Mouse (Mus musculus) stomach, postnatal 0 days (tissue): ENCODE results near the gene Ube4b. TPM values are rescaled to one million over a fixed set of nuclear protein-coding genes. Genes with fewer than 3 reads are reported as not detected.

Experiments used
- ATAC-seq: fragments of 200-750 bp; cut with Nextera tagmentation; 2 replicates; pipeline ENCODE4 v1.8.0; 2017; ENCODE audit not compliant: low FRiP score, low TSS enrichment
- DNase-seq: peaks from one replicate; pipeline ENCODE4 v3.0.0-alpha.2; 2016; ENCODE audit warnings: low spot score
- H3K27ac ChIP-seq: fragments of 300-500 bp; sonication (generic); replicated peaks from 2 replicates; pipeline ENCODE4 v1.5.1; 2014; ENCODE audit warnings: mild to moderate bottlenecking, control low read depth
- H3K27me3 ChIP-seq: fragments of 300-500 bp; sonication (generic); 2 replicates; pipeline ENCODE4 v1.6.1; 2014; ENCODE audit warnings: low read length; ENCODE audit not compliant: control insufficient read depth, insufficient read depth
- H3K36me3 ChIP-seq: fragments of 300-500 bp; sonication (generic); 2 replicates; pipeline ENCODE4 v1.6.1; 2014; ENCODE audit warnings: low read length, mixed read lengths; ENCODE audit not compliant: control insufficient read depth, insufficient read depth
- H3K4me1 ChIP-seq: fragments of 300-500 bp; sonication (generic); replicated peaks from 2 replicates; pipeline ENCODE4 v1.6.1; 2014; ENCODE audit warnings: antibody characterized with exemption; ENCODE audit not compliant: control insufficient read depth, insufficient read depth
- H3K4me2 ChIP-seq: fragments of 300-500 bp; sonication (generic); replicated peaks from 2 replicates; pipeline ENCODE4 v1.6.1; 2014; ENCODE audit warnings: low read depth, mild to moderate bottlenecking, control low read depth, moderate library complexity
- H3K4me3 ChIP-seq: fragments of 300-500 bp; sonication (generic); 2 replicates; pipeline ENCODE4 v1.5.1; 2014; ENCODE audit warnings: low read depth, low read length, control low read depth
- H3K9ac ChIP-seq: fragments of 300-500 bp; sonication (generic); 2 replicates; pipeline ENCODE4 v1.6.1; 2014; ENCODE audit warnings: mild to moderate bottlenecking, low read length, control low read depth, mixed read lengths
- H3K9me3 ChIP-seq: fragments of 300-500 bp; sonication (generic); 2 replicates; pipeline ENCODE4 v1.6.1; 2016; ENCODE audit warnings: low read length; ENCODE audit not compliant: control insufficient read depth
- CTCF ChIP-seq: IDR thresholded peaks from 2 replicates; pipeline ENCODE4 v1.5.1; 2016; ENCODE audit warnings: antibody characterized with exemption, low read depth, mild to moderate bottlenecking, moderate library complexity
- EP300 ChIP-seq: optimal IDR thresholded peaks from 2 replicates; pipeline ENCODE3; 2016; ENCODE audit warnings: antibody characterized with exemption
- WGBS: fragments of 180-500 bp; shearing (Covaris S2); extraction: QIAGEN DNeasy Blood & Tissue Kit; methylation state at CpG from one replicate; pipeline ENCODE4 v1.1.7; 2014; 5-methylcytosine and 5-hydroxymethylcytosine counted together
- polyA plus RNA-seq: library from polyadenylated mRNA; unstranded; fragments of >200 nt; fragmentation: Nextera tagmentation; extraction: Ambion mirVana; gene quantifications from 2 replicates; pipeline ENCODE4 v1.2.1, GENCODE M21; 2015

Gene Ube4b
- polyA plus RNA-seq, 1 experiment from 2014 or later, result 14.4 TPM

DNA sequence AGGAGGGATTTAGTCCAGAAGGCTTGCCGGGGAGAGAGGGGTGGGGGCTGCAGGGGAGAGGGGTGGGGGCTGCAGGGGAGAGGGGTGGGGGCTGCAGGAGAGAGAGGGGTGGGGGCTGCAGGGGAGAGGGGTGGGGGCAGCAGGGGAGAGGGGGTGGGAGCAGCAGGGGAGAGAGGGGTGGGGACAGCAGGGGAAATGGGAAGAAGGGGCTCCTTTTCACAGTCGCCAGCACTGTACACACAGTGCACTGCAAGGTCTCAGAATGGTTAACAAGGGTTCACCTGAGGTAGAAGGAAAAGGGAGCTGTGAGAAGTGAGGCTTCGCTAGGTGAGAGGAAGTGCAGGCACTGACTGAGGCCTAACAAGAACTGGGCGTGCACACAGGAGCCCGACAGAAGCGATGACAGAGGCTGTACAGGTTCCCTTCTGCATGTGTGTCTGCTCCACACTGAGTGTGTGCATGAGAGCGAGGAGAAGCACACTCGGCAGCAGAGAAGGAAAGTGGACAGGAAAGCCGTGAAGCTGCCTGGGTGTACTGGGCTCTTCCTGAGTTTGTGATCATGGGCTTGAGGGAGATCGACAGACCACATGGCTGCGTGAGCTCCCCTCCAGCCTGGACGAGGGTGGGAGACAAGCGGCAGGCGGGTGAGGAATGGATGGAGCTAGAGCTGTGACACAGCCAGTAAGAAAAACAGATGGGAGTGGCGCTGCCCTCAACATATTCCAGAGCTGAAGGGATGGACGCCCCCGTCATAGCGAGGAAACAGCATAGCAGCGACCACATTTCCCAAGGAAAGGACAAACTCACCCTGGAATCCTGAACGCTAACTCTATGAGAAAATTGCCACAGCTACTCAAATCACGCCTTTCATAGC, 29.9 kb downstream of the Ube4b start:
- Histone ChIP-seq H3K4me1 (peaks cover 10% of the 10 kb centered on the region; the same call in 1 of the 2 replicates), H3K9me3 (no peaks in the 10 kb centered on the region), H3K9ac (no peak overlapping the region), H3K27me3 (no peaks in the 10 kb centered on the region), H3K4me2 (no peak overlapping the region), H3K36me3 (no peaks in the 10 kb centered on the region; the same call in 1 of the 2 replicates), H3K4me3 (no peak overlapping the region), H3K27ac (peak overlapping the region; percentile 78)
- TF ChIP-seq CTCF, result no peak
- no peak for TF ChIP-seq EP300
- DNase-seq (peak; percentile 48), ATAC-seq (peak; percentile 45)
- WGBS, result 39% methylated on average over 21 of the region's 21 CpGs

DNA sequence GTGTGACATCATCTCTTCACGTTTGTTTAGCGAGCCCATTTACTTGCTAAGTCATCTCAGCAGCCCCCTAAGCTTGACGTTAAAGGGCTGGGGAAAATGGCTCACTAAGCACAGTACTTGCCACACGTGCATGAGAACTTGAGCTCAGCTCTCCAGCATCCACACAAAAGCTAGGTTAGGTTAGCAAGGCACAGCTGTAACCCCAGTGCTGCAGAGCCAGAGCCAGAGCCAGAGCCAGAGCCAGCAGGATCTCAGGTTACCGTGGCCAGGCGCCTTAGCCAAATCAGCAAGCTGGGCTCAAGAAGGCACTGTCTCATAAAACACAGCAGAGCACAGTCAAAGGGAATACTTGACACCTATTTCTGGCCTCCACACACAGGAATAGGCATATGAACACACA, 31.0 kb downstream of the Ube4b start:
- WGBS, result 35% methylated on average over 6 of the region's 6 CpGs
- no peaks in the 10 kb centered on the region for H3K27me3 ChIP-seq
- peak overlapping the region; percentile 78 for H3K27ac ChIP-seq
- TF ChIP-seq EP300, result no peak
- no peak for TF ChIP-seq CTCF
- 0 out of 2 replicates have a peak, but pooled peaks have one; percentile 17 for ATAC-seq
- no peak overlapping the region for H3K4me3 ChIP-seq
- H3K4me1 ChIP-seq, result 0 out of 2 replicates have a peak, but pooled peaks cover 5% of the 10 kb centered on the region
- no peaks in the 10 kb centered on the region for H3K9me3 ChIP-seq
- H3K9ac ChIP-seq, result no peak overlapping the region
- DNase-seq, result peak; percentile 61
- no peak overlapping the region for H3K4me2 ChIP-seq
- no peaks in the 10 kb centered on the region; the same call in 1 of the 2 replicates for H3K36me3 ChIP-seq

DNA sequence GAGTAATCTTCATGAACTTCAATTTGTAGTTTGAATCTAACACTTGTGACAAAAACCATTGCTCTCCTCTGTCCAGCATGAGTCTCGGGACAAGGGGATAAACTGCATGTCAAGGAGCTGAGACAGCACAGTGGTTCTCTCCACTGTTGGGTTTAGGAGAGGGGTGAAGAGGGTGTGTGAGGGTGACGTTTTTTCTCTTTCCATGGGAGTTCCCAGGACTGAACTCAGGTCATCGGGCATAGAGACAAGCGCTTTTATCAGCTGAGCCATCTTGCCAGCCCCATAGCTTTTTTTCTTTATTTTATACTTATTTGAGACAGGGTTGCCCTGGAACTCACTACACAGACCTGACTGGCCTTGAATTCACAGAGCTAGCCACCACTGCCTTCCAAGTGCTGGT, 32.3 kb downstream of the Ube4b start:
- TF ChIP-seq CTCF (no peak), EP300 (no peak)
- Histone ChIP-seq H3K4me3 (no peak overlapping the region), H3K27ac (no peak overlapping the region), H3K9me3 (no peaks in the 10 kb centered on the region), H3K9ac (no peak overlapping the region), H3K27me3 (no peaks in the 10 kb centered on the region), H3K4me2 (no peak overlapping the region), H3K4me1 (0 out of 2 replicates have a peak, but pooled peaks cover 5% of the 10 kb centered on the region), H3K36me3 (no peaks in the 10 kb centered on the region; the same call in 1 of the 2 replicates)
- WGBS, result 56% methylated on average over 4 of the region's 4 CpGs
- DNase-seq, result no peak
- ATAC-seq, result no peak

DNA sequence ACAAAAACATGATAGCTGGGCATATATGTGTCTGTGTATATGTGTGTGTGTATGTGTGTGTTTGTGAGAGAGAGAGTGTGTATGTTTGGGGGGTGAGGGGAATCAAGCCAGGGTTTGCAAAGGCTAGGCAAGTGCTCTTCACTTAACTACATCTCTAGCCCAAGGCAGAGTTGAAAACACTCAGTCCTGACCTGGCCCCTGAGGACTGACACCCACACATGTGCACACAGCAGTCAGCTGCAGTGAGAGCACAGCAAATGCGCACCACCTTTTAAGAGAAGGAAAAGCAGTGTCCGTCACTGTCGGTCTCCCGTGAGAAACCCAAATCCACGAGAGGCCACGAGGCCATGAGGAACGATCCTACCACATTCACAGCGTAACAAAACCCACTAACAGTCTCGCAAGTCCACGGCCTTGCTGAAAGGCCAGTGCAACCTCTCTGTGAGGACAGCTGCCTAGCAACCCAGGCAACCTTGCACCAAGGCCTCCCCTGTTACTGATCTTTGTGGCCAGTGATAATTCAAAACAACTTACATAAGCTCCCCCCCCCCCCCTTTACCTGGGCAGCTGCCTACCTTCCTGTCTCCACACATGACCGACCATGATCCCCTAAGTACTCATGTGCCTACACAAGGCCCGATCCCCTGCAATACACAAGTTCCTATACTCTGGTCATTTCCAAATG, 33.1 kb downstream of the Ube4b start:
- Histone ChIP-seq H3K27me3 (no peaks in the 10 kb centered on the region), H3K36me3 (no peaks in the 10 kb centered on the region; the same call in 1 of the 2 replicates), H3K27ac (peak overlapping the region; percentile 81), H3K4me1 (0 out of 2 replicates have a peak, but pooled peaks cover 5% of the 10 kb centered on the region), H3K4me2 (no peak overlapping the region), H3K9me3 (no peaks in the 10 kb centered on the region), H3K9ac (0 out of 2 replicates have a peak overlapping the region, but pooled peaks have one; percentile 1), H3K4me3 (no peak overlapping the region)
- DNase-seq, result no peak
- ATAC-seq, result no peak
- TF ChIP-seq EP300 (no peak), CTCF (no peak)
- WGBS, result 82% methylated on average over 12 of the region's 12 CpGs

DNA sequence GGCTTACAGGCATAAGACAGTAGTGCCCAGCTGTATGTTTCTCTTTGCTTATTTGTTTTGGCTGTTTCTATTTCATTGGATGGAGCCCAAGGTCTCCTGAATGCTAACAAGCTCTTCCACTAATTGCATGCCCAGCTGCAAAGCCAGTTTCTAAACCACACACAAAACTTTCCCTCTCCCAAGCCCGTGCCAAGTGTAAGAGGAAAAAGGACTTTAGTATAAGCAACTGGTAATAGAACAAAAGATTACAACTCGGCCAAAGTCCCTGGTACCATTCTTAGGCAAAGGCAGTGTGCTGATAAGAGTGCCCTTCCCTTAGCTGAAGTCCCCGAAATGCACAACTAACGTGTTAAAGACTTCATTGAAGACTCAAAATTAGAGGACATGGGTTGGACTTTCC, 34.2 kb downstream of the Ube4b start:
- no peak for TF ChIP-seq CTCF
- no peak for TF ChIP-seq EP300
- Histone ChIP-seq H3K27ac (peak overlapping the region; percentile 81), H3K9me3 (no peaks in the 10 kb centered on the region), H3K36me3 (no peaks in the 10 kb centered on the region; the same call in 1 of the 2 replicates), H3K27me3 (no peaks in the 10 kb centered on the region), H3K4me2 (no peak overlapping the region), H3K4me3 (no peak overlapping the region), H3K4me1 (0 out of 2 replicates have a peak, but pooled peaks cover 5% of the 10 kb centered on the region), H3K9ac (no peak overlapping the region)
- WGBS, result 45% methylated on average over 4 of the region's 4 CpGs
- DNase-seq (peak; percentile 66), ATAC-seq (peak; percentile 75)
